Mouse (Mus musculus) myocyte (in vitro differentiated cells): ENCODE data around the gene Prpf8. TPM values are rescaled to one million over a fixed set of nuclear protein-coding genes. Genes with fewer than 3 reads are reported as not detected.

Experiments
- H3K27me3 ChIP-seq: one replicate; pipeline ENCODE4 v1.6.1; 2011; ENCODE audit not compliant: control insufficient read depth, insufficient read depth, insufficient read length
- H3K36me3 ChIP-seq: one replicate; pipeline ENCODE4 v1.6.1; 2011; ENCODE audit not compliant: control insufficient read depth, insufficient read depth
- H3K4me2 ChIP-seq: one replicate; pipeline ENCODE4 v1.6.1; 2011; ENCODE audit warnings: low read depth, control low read depth
- H3K4me3 ChIP-seq: one replicate; pipeline ENCODE4 v1.5.1; 2011; ENCODE audit warnings: mild to moderate bottlenecking, control low read depth, moderate library complexity
- H3K79me2 ChIP-seq: one replicate; pipeline ENCODE4 v1.6.1; 2011; ENCODE audit not compliant: control insufficient read depth, insufficient read depth
- H3ac ChIP-seq: one replicate; pipeline ENCODE4 v1.6.1; 2011; ENCODE audit not compliant: control insufficient read depth, insufficient read length
- CEBPB ChIP-seq: IDR thresholded peaks from 2 replicates; pipeline ENCODE4 v1.6.1; 2011; ENCODE audit warnings: mild to moderate bottlenecking, moderate library complexity; ENCODE audit not compliant: poor library complexity, insufficient read depth, severe bottlenecking
- E2F4 ChIP-seq: IDR thresholded peaks from one replicate; pipeline ENCODE4 v1.6.1; 2011; ENCODE audit warnings: mild to moderate bottlenecking, control low read depth, moderate library complexity; ENCODE audit not compliant: insufficient read depth
- MAX ChIP-seq: IDR thresholded peaks from one replicate; pipeline ENCODE4 v1.6.1; 2011; ENCODE audit warnings: low read depth, mild to moderate bottlenecking, control low read depth
- MYOD1 ChIP-seq, 3 experiments: IDR thresholded peaks; one replicate each; pipeline ENCODE4 v1.6.1; 2011; ENCODE audit warnings: control low read depth in 2 of 3, low read depth in 2 of 3, mild to moderate bottlenecking in 2 of 3, moderate library complexity in 1 of 3; ENCODE audit not compliant: insufficient read length in 2 of 3, control insufficient read depth in 1 of 3
- MYOG ChIP-seq, 3 experiments: IDR thresholded peaks; one replicate each; pipeline ENCODE4 v1.6.1; 2011; ENCODE audit warnings: control low read depth in 2 of 3, low read depth in 2 of 3, mild to moderate bottlenecking in 2 of 3; ENCODE audit not compliant: insufficient read length in 2 of 3, control insufficient read depth in 1 of 3, insufficient read depth in 1 of 3
- POLR2A ChIP-seq: IDR thresholded peaks from one replicate; pipeline ENCODE4 v1.6.1; 2011; ENCODE audit warnings: low read depth, mild to moderate bottlenecking, control low read depth, moderate library complexity; ENCODE audit not compliant: insufficient read length
- POLR2AphosphoS2 ChIP-seq: IDR thresholded peaks from one replicate; pipeline ENCODE4 v1.6.1; 2011; ENCODE audit warnings: low read depth, control low read depth; ENCODE audit not compliant: insufficient read length
- REST ChIP-seq: IDR thresholded peaks from one replicate; pipeline ENCODE4 v1.6.1; 2011; ENCODE audit warnings: mild to moderate bottlenecking, control low read depth, moderate library complexity; ENCODE audit not compliant: insufficient read depth, insufficient read length
- SRF ChIP-seq: IDR thresholded peaks from one replicate; pipeline ENCODE4 v1.6.1; 2011; ENCODE audit warnings: low read depth; ENCODE audit not compliant: control insufficient read depth, insufficient read length
- TCF12 ChIP-seq: IDR thresholded peaks from one replicate; pipeline ENCODE4 v1.6.1; 2011; ENCODE audit warnings: mild to moderate bottlenecking, control low read depth; ENCODE audit not compliant: poor library complexity, insufficient read depth, severe bottlenecking
- TCF3 ChIP-seq: IDR thresholded peaks from one replicate; pipeline ENCODE4 v1.6.1; 2011; ENCODE audit warnings: low read depth, control low read depth; ENCODE audit not compliant: insufficient read length
- USF1 ChIP-seq: IDR thresholded peaks from one replicate; pipeline ENCODE4 v1.6.1; 2011; ENCODE audit warnings: low read depth, mild to moderate bottlenecking, control low read depth, moderate library complexity
- polyA plus RNA-seq: library from polyadenylated mRNA; unstranded; fragments of >200 nt; fragmentation: generic; extraction: Trizol; gene quantifications from one replicate; pipeline ENCODE4 v1.2.1, GENCODE M21; 2012; ENCODE audit warnings: missing spikeins

The Prpf8 gene
- polyA plus RNA-seq, 1 experiment = 93.0 TPM

DNA sequence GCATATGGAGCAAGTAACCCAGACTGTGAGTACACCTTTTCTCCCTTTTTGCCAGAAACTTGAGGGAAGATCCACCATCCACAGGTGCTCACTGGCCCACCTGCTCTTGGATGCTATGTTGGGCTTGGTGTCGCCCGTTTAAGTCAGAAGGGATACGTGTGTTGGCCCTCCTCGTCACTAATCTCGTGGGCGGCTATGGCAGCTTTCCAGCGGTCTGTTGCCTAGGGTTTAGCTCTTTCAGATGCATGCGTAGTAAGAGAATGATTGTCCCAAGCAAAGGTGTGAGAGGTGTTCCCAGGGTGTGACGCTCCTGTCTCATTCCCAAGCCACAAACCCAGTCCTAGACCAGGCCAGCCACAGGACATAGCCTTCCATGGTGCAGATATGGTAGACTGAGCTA, 58.1 kb downstream of the Prpf8 start:
- Histone ChIP-seq H3K79me2 (no peaks in the 10 kb centered on the region), H3K27me3 (no peaks in the 10 kb centered on the region), H3ac (no peak overlapping the region), H3K36me3 (no peaks in the 10 kb centered on the region), H3K4me3 (no peak overlapping the region), H3K4me2 (no peak overlapping the region)
- TF ChIP-seq MYOD1 (IDR thresholded peaks at IDR 0.05; ENCODE audit: control insufficient read depth in 1 of 3, insufficient read length in 2 of 3, low read depth in 2 of 3) (no peak), POLR2A (no peak), MAX (no peak), MYOG (IDR thresholded peaks at IDR 0.05; ENCODE audit: control insufficient read depth in 1 of 3, insufficient read depth in 1 of 3, insufficient read length in 2 of 3, low read depth in 2 of 3) (no peak), E2F4 (no peak)

DNA sequence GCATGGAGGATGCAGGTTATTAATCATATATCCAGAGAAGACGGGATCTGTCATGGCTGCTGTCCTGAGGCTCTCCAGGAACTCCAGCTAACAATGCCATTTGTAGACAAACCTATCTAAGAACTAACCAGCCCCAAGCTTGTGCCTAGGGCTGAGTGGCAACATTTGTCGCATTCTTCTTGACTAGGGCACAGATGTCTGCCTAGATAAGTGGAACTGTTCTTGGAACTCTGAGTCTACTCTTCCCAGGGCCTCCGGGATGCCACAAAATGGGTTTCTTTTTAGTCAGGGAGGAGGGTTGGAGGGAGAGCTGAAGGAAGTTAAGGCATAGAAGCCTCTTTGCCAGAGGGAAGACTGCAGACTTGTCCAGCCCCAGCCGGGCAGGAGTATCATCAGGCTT, 59.4 kb downstream of the Prpf8 start:
- no peak overlapping the region for H3ac ChIP-seq
- H3K4me3 ChIP-seq = no peak overlapping the region
- H3K4me2 ChIP-seq = no peak overlapping the region
- H3K27me3 ChIP-seq = no peaks in the 10 kb centered on the region
- no peak for TF ChIP-seq TCF3
- peak in 1 of 3 experiments; percentile 0 for TF ChIP-seq MYOD1 (IDR thresholded peaks at IDR 0.05; ENCODE audit: control insufficient read depth in 1 of 3, insufficient read length in 2 of 3, low read depth in 2 of 3)
- H3K36me3 ChIP-seq = no peaks in the 10 kb centered on the region
- no peaks in the 10 kb centered on the region for H3K79me2 ChIP-seq

DNA sequence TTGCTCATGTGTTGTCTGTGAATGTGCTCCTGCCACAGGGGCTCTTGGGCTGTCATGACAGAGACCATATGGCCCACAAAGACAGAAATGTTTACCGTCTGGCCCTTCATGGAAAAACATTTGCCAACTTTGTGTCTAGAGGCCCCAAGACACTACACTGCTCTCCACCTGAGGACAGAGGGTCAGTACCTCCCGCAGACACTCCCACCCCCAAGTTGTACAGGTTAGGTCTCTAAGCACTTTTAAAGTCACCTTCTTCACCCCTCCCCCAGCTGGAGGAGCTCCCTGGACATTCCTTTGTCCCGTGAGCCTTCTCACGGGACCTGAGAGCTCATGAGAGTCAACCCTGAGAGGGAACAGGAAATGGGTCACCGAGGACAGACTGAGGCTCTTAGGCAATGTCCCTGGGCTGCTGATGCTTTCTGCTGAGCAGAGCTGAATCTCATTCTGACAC, 63.1 kb downstream of the Prpf8 start:
- Histone ChIP-seq H3K27me3 (no peaks in the 10 kb centered on the region), H3K36me3 (no peaks in the 10 kb centered on the region), H3K4me2 (no peak overlapping the region), H3ac (no peak overlapping the region), H3K79me2 (no peaks in the 10 kb centered on the region), H3K4me3 (no peak overlapping the region)
- TF ChIP-seq MYOD1 (IDR thresholded peaks at IDR 0.05; ENCODE audit: control insufficient read depth in 1 of 3, insufficient read length in 2 of 3, low read depth in 2 of 3) (no peak), POLR2AphosphoS2 (no peak), MAX (no peak), E2F4 (no peak), CEBPB (no peak), REST (no peak), SRF (no peak), TCF12 (no peak), USF1 (no peak), POLR2A (no peak), MYOG (IDR thresholded peaks at IDR 0.05; ENCODE audit: control insufficient read depth in 1 of 3, insufficient read depth in 1 of 3, insufficient read length in 2 of 3, low read depth in 2 of 3) (no peak), TCF3 (no peak)

DNA sequence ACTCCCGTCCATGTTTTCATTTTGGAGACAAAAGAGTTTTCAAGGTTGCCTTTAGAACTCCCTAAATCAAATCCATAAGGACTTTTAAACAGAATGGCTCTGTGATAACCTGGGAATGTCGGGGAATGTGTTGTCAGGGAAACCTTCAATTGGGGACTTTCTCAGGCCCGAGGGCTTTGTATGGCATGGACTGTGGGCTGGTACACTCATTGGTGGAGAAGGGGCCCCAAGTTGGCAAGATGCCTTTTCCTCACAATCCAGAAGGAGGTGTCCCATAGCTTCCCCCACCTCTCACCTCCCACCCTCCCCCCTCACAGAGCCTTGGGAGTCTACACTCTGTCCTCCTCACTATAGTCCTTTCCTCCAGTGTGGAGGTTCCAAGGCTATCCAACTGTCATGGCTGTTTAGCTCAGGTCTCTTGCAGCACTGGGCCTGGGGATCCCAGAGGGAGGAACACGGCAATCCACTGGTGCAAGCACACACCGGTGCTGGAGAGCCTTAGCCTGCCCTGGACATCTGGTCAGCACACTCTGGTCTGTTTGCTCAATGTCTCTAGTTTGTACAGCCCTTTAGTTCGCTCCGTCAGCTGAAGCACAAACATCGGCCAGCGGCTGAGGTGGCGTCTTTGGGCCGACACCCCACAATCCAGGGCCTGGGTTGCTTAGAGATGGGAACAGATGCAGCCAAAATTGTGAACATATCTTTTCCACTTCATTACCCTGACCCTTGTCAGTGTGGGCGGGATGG, 63.8 kb downstream of the Prpf8 start:
- Histone ChIP-seq H3K79me2 (no peaks in the 10 kb centered on the region), H3K36me3 (no peaks in the 10 kb centered on the region), H3K27me3 (no peaks in the 10 kb centered on the region), H3K4me2 (peak overlapping the region; percentile 55), H3ac (no peak overlapping the region), H3K4me3 (no peak overlapping the region)
- no peak for TF ChIP-seq POLR2AphosphoS2
- no peak for TF ChIP-seq USF1
- TF ChIP-seq TCF3 = no peak
- TF ChIP-seq SRF = no peak
- no peak for TF ChIP-seq REST
- no peak for TF ChIP-seq POLR2A
- no peak for TF ChIP-seq TCF12
- no peak for TF ChIP-seq MAX
- TF ChIP-seq CEBPB = no peak
- TF ChIP-seq MYOD1 (IDR thresholded peaks at IDR 0.05; ENCODE audit: control insufficient read depth in 1 of 3, insufficient read length in 2 of 3, low read depth in 2 of 3) = no peak
- TF ChIP-seq E2F4 = no peak
- TF ChIP-seq MYOG (IDR thresholded peaks at IDR 0.05; ENCODE audit: control insufficient read depth in 1 of 3, insufficient read depth in 1 of 3, insufficient read length in 2 of 3, low read depth in 2 of 3) = no peak

DNA sequence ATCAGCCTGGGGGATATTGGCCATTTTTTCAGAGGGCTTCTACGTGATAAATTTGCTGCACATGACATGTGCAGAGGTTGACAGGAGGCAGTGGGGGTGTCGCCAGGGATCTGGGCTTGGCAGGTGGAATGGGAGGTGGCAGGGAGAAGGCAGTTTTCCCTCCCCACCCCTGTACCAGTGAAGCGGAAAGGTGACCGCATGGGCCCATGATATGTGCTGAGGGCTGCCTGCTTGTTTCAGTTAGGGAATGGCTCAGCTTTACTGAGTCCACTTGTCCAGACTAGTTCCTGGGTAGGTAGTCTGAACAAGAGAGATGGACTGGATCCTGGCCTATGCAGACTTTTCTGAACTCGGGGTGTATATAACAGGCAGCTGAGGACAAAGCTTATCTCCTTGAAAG, 64.7 kb downstream of the Prpf8 start:
- Histone ChIP-seq H3ac (no peak overlapping the region), H3K36me3 (no peaks in the 10 kb centered on the region), H3K4me3 (no peak overlapping the region), H3K79me2 (no peaks in the 10 kb centered on the region), H3K4me2 (peak overlapping the region; percentile 55), H3K27me3 (no peaks in the 10 kb centered on the region)
- TF ChIP-seq MAX (no peak), E2F4 (no peak), POLR2A (no peak), CEBPB (no peak), TCF12 (no peak), POLR2AphosphoS2 (no peak), REST (no peak), TCF3 (no peak), MYOD1 (IDR thresholded peaks at IDR 0.05; ENCODE audit: control insufficient read depth in 1 of 3, insufficient read length in 2 of 3, low read depth in 2 of 3) (no peak), SRF (no peak), MYOG (IDR thresholded peaks at IDR 0.05; ENCODE audit: control insufficient read depth in 1 of 3, insufficient read depth in 1 of 3, insufficient read length in 2 of 3, low read depth in 2 of 3) (no peak), USF1 (no peak)
